Mouse (Mus musculus) megakaryocyte, embryonic 14.5 days (primary cell): ENCODE measurements around the gene Slc35b4.

Experiments used
- FLI1 ChIP-seq: IDR thresholded peaks from 2 replicates; pipeline ENCODE4 v1.6.1; 2012; ENCODE audit warnings: low read length, inconsistent platforms, mixed read lengths
- GATA1 ChIP-seq: IDR thresholded peaks from 3 replicates; pipeline ENCODE4 v1.6.1; 2012; ENCODE audit warnings: mixed read lengths, low read length, inconsistent platforms, borderline replicate concordance

DNA sequence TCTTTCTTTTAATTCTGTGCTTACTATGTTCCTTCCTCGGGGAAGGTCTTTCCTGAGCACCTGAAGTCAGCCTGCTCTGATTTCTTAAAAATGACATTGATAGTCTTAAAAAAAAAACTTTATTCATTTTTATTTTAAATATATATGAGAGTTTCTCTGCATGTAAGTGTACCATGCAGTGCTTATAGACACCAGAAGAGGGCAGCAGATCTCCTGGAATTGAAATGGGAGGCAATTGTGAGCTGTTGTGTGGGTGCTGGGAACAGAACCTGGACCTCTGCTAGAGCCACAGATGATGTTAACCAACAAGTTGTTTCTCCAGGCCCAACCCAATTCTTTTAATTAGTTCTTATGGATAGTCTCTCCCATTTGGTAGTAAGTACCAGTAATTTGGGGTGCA, 18.1 kb upstream of the Slc35b4 start:
- no peak for TF ChIP-seq GATA1
- no peak for TF ChIP-seq FLI1
